Mouse (Mus musculus) cerebellum, adult 2 months (tissue): ENCODE measurements around the gene Olfr304. TPM values are rescaled to one million over a fixed set of nuclear protein-coding genes. Genes with fewer than 3 reads are reported as not detected.
"Not testable (repeated sequence)": the region's sequence is repeated elsewhere in the genome, so short reads cannot be mapped to it uniquely, and the experiment has no call there.

ENCODE experiments used
- DNase-seq, 2 experiments: peaks; one replicate each; pipeline ENCODE4 v3.0.0; 2021
- H3K27ac ChIP-seq: fragments of 200-500 bp; 2 replicates; pipeline ENCODE4 v1.5.1; 2012; ENCODE audit warnings: low read length, control low read depth, inconsistent platforms; ENCODE audit not compliant: insufficient read depth
- H3K27me3 ChIP-seq: fragments of 200-500 bp; 2 replicates; pipeline ENCODE4 v1.6.1; 2012; ENCODE audit warnings: inconsistent platforms, mild to moderate bottlenecking, low read length, moderate library complexity; ENCODE audit not compliant: control insufficient read depth, insufficient read depth
- H3K4me1 ChIP-seq: fragments of 200-500 bp; 2 replicates; pipeline ENCODE4 v1.6.1; 2011; ENCODE audit warnings: low read length; ENCODE audit not compliant: control insufficient read depth, insufficient read depth
- H3K4me3 ChIP-seq: fragments of 200-500 bp; replicated peaks from 2 replicates; pipeline ENCODE3; 2011; ENCODE audit warnings: mild to moderate bottlenecking, low read depth, low read length, control low read depth; ENCODE audit not compliant: insufficient read depth
- CTCF ChIP-seq: fragments of 200-500 bp; IDR thresholded peaks from 2 replicates; pipeline ENCODE4 v1.5.1; 2011; ENCODE audit warnings: low read depth, mild to moderate bottlenecking, control low read depth, low read length, moderate library complexity, borderline replicate concordance; ENCODE audit not compliant: insufficient read depth
- POLR2A ChIP-seq: fragments of 200-500 bp; IDR thresholded peaks from 2 replicates; pipeline ENCODE4 v1.6.1; 2011; ENCODE audit warnings: low read length, control low read depth, borderline replicate concordance; ENCODE audit not compliant: insufficient read depth
- WGBS: fragments of 180-500 bp; shearing (Covaris S2); methylation state at CpG from one replicate; pipeline ENCODE4 v1.1.7; 2018; 5-methylcytosine and 5-hydroxymethylcytosine counted together
- polyA plus RNA-seq: library from polyadenylated mRNA; depleted of rRNA; stranded (reverse); fragments of >200 nt; gene quantifications from 2 replicates; pipeline ENCODE4 v1.2.3, GENCODE M21; 2012; rRNA removed

Gene Olfr304
- polyA plus RNA-seq = not detected in 2 replicates

DNA sequence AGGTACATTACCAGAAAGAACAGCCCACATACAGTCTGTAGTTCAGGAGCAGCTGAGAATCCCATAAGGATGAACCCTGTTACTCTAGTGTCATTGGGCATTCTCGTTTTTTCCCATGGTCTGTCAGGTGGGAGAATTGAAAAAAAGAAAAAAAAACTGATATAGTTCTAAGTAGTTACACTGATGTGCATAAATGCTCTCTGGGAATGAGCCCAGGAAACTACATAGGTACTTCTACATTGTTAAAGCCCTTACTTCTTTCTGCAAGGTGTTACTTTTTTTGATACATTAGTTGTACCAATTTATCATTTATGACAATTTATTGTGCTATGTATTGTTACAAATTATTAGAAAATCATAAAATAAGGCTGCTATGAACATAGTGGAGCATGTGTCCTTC is at the start of gene Olfr304:
Olfr304 (minus strand) TSS at position 101 of the 400 bp plus-strand sequence.
- Histone ChIP-seq H3K4me3 (no peak within 1 kb of the TSS), H3K27ac (no peak within 1 kb of the TSS), H3K27me3 (no peaks in the 10 kb centered on the region), H3K4me1 (no peaks in the 10 kb centered on the region)
- no peak for DNase-seq
- WGBS = 41% methylated on average over 1 of the region's 1 CpGs
- TF ChIP-seq POLR2A = no peak

GRCm38 (mm10) chr7:86403546-86403945 is 17.1 kb upstream of the Olfr304 start, which contains the start of gene Olfr301:
Olfr301 (plus strand) TSS chr7:86403846.
- H3K27ac ChIP-seq = no peak within 1 kb of the TSS
- H3K4me3 ChIP-seq = no peak within 1 kb of the TSS
- DNase-seq = no peak
- no peaks in the 10 kb centered on the region for H3K4me1 ChIP-seq
- TF ChIP-seq CTCF (no peak), POLR2A (no peak)
- WGBS = 80% methylated on average over 2 of the region's 2 CpGs
- H3K27me3 ChIP-seq = no peaks in the 10 kb centered on the region

DNA sequence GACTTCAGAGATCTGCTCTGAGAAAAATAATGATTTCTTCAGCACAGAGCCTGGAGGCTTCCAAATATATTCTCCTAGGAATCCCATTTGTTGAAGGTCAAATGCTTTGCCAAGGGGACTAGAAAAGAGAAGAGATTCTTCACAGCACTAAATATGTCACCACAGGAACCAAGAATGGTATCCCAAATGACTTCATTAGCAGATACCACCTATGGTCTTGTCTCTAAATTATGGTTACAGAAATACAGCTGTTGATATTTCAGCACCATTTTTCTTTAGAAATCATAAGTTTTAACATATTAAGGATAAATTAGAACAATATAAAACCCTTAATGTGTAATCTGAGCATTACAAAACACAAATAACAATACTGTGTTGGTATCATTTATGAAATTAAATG is 11.2 kb upstream of the Olfr304 start, which contains the start of gene Olfr303:
Olfr303 (minus strand) TSS at position 101 of the 400 bp plus-strand sequence.
- TF ChIP-seq CTCF = no peak
- Histone ChIP-seq H3K27me3 (no peaks in the 10 kb centered on the region), H3K4me3 (no peak within 1 kb of the TSS), H3K4me1 (no peaks in the 10 kb centered on the region), H3K27ac (no peak within 1 kb of the TSS)
- no peak for DNase-seq

DNA sequence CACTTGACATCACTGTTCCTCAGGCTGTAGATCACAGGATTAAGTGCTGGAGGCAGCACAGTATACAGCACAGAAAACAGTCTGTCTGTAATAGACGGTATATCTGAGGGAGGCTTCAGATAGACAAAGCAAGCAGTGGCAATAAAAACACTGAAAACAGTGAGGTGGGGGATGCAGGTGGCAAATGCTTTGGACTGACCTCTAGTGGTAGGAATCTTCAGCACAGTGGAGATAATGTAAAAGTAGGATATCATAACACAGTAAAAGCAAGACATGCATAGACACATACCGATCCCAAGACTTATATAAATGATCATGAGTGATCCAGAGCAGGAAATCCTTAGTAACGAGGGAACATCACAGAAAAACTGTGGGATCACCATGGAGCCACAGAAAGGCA is 689 bp downstream of the Olfr304 start:
- 70% methylated on average over 3 of the region's 3 CpGs for WGBS
- H3K4me3 ChIP-seq = no peak overlapping the region
- no peaks in the 10 kb centered on the region for H3K4me1 ChIP-seq
- H3K27ac ChIP-seq = no peak overlapping the region
- no peak for DNase-seq
- TF ChIP-seq POLR2A (no peak), CTCF (no peak)
- no peaks in the 10 kb centered on the region for H3K27me3 ChIP-seq

DNA sequence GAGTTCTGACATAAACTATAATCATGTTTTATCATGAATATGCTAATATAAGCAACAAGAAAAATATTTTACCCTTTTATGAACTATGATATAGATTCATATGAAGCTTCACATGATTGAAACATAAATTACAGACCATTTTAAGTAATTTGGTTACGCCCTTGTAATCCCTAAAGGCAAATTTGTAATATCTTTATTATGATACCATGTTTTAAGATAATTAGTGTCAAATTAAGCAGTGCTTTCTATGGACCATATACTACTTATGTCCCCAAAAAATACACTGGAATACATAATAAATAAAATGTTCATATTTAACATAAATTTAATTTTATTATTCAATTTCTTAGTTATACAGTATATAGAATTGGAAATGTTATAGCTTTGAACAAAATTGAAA is 19.6 kb downstream of the Olfr304 start, which contains the start of gene Olfr305:
Olfr305 (minus strand) TSS at position 101 of the 400 bp plus-strand sequence.
- DNase-seq = no peak
- Histone ChIP-seq H3K27me3 (no peaks in the 10 kb centered on the region), H3K27ac (no peak within 1 kb of the TSS), H3K4me3 (no peak within 1 kb of the TSS), H3K4me1 (no peaks in the 10 kb centered on the region)
- TF ChIP-seq POLR2A (no peak), CTCF (no peak)
- 82% methylated on average over 1 of the region's 1 CpGs for WGBS

DNA sequence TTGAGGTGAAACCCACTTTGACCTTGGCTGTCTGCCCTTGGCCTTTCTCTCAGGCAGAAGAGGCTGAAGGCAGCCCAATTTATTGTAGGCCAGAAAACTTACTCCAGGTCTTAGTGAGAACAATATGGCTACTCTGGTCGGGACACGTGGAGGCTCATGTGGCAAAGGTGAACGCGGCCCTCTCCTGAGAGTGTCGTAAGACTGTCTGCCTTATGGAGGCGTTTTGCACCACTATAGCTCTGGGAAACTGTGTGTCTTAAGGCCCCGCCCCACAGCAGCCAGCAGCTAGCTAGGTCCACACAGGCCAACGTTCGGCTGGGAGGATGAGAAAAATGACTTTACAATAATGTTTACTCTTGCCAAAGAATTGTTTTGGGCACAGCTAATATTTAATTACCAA is 40.2 kb downstream of the Olfr304 start:
- H3K27me3 ChIP-seq, H3K4me1 ChIP-seq, DNase-seq, H3K4me3 ChIP-seq, H3K27ac ChIP-seq: not testable (repeated sequence)
- 89% methylated on average over 9 of the region's 9 CpGs for whole genome bisulfite sequencing

DNA sequence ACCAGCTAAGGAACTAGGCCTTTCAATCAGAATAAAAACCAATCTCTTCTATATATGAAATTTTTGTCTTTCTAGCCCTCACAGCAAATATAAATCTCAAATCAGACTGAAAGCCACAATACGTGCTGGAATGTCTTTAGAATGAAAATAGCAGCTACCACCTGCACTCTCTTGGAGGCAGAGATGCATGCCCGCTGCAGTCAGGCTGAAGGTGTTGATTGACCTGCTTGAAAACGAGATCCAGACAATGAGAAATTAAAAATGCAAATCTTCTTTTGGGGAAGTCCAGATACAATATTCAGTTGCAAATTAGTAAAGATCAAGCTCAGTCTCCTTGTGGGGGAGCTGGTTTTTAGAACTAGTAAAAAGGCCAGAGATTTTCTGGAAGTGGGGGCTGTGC is 42.2 kb downstream of the Olfr304 start:
- TF ChIP-seq POLR2A = no peak
- TF ChIP-seq CTCF = no peak
- Histone ChIP-seq H3K4me3 (no peak overlapping the region), H3K27ac (no peak overlapping the region), H3K27me3 (no peaks in the 10 kb centered on the region), H3K4me1 (no peaks in the 10 kb centered on the region)
- WGBS = 59% methylated on average over 3 of the region's 3 CpGs
- DNase-seq = no peak

- H3K27ac ChIP-seq = no peak overlapping the region
- DNase-seq = no peak
- WGBS = 81% methylated on average over 14 of the region's 14 CpGs
- H3K4me1 ChIP-seq = no peaks in the 10 kb centered on the region
- TF ChIP-seq POLR2A = no peak
- no peak for TF ChIP-seq CTCF
- H3K4me3 ChIP-seq = no peak overlapping the region
- no peaks in the 10 kb centered on the region for H3K27me3 ChIP-seq
Measured at GRCm38 (mm10) chr7:86342881-86343565, 43.4 kb downstream of the Olfr304 start.
